Mouse (Mus musculus) frontal cortex, postnatal 25 days (tissue): ENCODE measurements around the gene Sncg.
"Not testable (repeated sequence)": the region's sequence is repeated elsewhere in the genome, so short reads cannot be mapped to it uniquely, and the experiment has no call there.

ENCODE experiments used
- DNase-seq, 2 experiments: peaks; one replicate each; pipeline ENCODE4 v3.0.0; 2022; ENCODE audit warnings: low spot score in 2 of 2

The Sncg gene

DNA sequence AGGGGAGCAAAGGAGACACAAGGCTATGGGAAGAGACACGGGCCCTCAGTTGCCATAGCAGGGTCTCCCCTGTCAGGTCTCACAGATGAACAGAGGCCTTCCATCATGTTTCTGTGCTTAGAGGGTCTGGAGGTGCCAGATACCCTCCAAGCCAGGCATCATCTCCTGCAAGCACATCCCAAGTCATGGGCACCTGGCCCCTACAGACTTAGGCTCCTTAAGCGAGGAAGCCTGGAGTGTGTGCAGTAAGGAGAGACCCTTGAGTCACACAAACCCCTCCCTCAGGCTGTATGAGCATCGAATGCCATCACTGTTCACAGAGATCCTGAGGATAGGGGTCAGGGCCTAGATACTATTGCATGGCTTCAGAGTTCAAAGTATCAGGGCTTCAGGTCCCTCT is 3.7 kb downstream of the Sncg start:
- no peak for DNase-seq

DNA sequence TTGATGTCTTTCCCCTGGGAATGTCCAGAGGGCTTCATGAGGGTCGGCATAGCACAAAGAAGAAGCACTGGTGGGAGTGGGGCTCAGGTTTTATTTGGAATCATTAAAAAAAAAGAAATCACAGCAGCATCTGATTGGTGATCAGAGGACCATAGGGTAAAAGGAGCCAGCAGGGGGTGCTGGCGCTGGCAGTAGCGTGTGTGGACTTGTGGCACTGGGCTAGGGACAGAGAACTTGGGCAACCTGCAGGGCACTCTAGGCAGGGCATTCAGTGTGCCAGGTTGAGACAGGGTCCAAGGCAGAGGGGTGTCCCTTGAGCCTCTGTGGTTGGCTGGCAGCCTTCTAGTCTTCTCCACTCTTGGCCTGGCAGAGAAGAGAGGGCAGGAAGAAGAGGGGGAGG is 4.4 kb downstream of the Sncg start:
- no peak for DNase-seq

DNA sequence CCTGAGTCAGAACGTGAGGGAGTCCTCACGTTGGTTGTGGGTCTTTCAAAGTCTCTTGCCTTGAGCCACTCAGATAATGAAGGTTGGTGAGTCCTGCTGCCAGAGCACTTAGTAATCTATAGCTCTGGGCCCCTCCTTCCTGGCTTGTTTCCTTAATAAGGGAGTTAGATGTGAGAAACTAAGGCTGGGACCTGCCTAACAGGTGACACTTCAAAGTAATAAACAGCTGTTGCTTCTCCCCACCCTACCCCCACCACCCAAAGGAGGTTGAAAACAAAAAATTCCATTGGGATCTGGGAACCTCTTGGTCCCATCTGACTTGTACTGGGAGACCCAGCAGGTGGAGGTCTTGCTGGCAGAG is 9.5 kb downstream of the Sncg start:
- no peak for DNase-seq

GRCm38 (mm10) chr14:34364254-34365146 is 10.1 kb downstream of the Sncg start:
- not testable (repeated sequence) for DNase-seq

DNA sequence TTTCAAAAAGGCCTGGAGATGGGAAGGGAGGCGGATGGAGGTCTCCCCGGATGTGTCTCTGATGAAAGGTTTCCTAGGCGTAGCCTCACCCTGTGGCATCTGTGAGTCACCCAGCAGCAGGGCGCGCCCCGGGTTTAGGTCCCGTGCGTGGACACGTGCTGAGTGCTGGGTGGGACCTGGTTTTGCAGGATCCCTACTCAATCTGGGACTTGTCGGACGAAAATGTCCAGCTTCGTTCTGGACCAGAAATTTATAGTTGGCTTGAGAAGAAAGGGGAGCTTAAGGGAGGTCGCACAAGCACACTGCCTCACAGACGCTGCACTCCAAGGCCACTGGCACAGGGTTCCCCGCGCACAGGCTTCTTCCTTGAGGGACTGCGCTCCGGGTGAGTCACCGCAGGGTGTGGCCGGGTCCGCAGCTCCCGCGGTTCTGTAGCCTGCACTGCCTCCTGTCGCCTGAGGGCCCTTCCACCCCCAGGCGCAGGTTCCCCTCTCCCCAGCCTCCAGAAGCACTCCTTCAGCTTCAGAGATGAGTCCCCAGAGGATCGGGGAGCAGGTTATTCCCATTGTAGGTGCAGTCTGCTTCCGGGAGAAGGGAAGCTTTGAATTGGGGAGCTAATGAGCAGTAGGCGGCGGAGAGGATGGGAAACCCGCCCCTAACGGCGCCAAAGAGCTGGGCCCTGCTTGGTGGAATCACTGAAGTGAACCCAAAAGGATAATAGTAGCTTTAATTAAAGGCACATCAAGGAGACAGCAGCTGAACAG is 10.9 kb downstream of the Sncg start:
- DNase-seq: peak; percentile 19 to 25

- peak; percentile 46 to 48 for DNase-seq
Observed at GRCm38 (mm10) chr14:34362726-34363445, 11.7 kb downstream of the Sncg start.

DNA sequence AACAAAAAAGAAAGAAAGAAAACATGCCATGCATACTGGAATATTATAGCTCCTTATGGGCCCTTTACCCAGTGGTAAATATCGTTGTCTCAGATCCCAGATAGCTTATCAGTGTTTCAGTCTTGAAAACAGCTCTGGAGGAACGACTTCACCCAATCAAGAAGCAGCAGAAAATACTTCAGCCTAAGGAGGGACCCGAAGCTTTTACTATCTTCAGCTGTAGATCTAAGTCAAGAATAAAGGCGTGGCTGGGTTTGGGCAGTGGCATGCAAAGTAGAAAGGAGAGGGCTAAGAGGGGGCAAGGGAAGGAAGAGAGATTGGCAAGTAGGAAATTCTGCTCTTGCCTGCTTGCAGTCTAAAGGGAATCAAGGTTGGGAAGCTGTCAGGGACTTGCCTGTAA is 12.5 kb downstream of the Sncg start:
- no peak for DNase-seq

DNA sequence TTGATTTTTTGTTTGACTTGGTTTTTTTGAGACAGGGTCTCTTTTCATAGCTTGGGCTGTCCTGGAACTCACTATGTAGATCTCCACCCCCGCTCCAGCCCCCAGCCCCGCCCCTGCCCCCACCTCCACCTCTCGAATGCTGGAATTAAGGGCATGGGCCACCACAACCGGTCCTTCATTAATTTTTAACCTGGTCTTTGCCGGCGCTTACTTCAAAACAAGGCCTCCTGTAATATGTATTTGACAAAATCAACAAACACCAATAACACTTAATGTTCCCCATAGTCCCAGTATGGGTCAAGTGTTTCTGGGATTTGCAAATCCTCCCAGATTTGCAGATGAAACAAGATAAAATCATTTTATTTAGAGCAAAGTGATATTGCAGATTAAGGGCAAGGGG is 14.3 kb downstream of the Sncg start:
- DNase-seq: no peak

- no peak for DNase-seq
Observed at GRCm38 (mm10) chr14:34359676-34360244, 14.8 kb downstream of the Sncg start.

GRCm38 (mm10) chr14:34357671-34358455 is 16.7 kb downstream of the Sncg start:
- DNase-seq: no peak

DNA sequence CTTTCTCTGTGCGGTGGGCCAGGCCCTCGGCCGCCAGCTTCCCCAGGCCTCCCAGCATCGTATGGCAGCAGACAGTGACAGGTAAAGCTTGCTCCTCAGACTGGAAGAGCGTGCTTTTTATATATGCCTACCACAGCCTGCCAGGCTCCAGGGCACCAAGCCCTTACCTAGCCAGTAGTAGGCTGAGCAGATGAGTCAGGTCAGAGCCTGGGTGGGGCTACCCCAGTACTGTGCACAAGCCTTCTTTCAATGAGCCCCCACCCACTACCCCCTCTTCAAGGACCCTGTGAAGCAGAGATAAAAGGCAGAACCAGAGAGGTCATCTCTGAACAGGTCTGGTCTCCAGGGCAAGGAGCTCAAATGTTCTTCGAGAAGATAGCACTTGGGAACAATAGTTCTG is 19.3 kb downstream of the Sncg start, which contains the start of gene Fam25c:
TSS of gene Fam25c (minus strand) at position 133 of the 400 bp plus-strand sequence.
- no peak for DNase-seq

- DNase-seq: no peak
Observed at GRCm38 (mm10) chr14:34354456-34354855, 20.1 kb downstream of the Sncg start.

GRCm38 (mm10) chr14:34353326-34353725 is 21.3 kb downstream of the Sncg start:
- no peak for DNase-seq

GRCm38 (mm10) chr14:34352523-34352922 is 22.1 kb downstream of the Sncg start:
- no peak for DNase-seq

GRCm38 (mm10) chr14:34351660-34352059 is 22.9 kb downstream of the Sncg start:
- DNase-seq: no peak

- DNase-seq: no peak
Observed at GRCm38 (mm10) chr14:34349007-34349406, 25.6 kb downstream of the Sncg start.

DNA sequence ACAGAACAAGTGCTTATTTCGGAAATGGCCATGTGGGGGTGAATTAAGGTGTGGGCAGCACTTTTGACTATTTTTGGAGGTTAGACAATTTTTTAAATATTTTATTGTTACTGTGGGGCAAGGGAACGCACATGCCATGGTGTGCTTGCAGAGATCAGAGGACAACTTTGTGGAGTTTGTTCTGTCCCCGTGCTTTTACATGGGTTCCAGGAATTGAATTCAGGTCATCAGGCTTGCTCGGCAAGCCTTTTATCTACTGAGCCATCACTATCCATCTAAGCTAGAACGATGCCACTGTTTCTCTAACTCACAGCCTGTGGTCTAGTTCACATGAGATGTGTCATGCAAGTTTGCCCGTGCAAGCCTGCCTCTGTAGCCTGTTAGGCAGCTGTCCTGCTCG is 26.3 kb downstream of the Sncg start:
- DNase-seq: no peak

DNA sequence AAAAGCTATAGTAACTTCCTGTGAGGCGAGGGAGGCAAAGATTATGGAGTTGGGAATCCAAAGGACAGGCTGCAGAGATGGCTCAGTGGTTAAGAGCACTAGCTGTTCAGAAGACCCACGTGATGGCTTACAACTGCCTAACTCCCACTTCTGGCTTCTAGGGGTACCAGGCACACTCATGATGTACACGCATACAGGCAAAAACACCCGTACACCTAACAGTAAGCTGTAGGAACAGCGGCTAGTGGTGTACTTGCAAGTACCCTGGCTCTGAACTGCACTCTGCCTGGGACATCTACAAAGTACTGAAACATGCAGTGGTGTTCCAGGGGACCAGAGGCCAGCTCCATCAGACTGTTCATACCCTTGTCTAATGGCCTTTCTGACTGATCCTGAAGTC is 27.5 kb downstream of the Sncg start:
- DNase-seq: no peak

DNA sequence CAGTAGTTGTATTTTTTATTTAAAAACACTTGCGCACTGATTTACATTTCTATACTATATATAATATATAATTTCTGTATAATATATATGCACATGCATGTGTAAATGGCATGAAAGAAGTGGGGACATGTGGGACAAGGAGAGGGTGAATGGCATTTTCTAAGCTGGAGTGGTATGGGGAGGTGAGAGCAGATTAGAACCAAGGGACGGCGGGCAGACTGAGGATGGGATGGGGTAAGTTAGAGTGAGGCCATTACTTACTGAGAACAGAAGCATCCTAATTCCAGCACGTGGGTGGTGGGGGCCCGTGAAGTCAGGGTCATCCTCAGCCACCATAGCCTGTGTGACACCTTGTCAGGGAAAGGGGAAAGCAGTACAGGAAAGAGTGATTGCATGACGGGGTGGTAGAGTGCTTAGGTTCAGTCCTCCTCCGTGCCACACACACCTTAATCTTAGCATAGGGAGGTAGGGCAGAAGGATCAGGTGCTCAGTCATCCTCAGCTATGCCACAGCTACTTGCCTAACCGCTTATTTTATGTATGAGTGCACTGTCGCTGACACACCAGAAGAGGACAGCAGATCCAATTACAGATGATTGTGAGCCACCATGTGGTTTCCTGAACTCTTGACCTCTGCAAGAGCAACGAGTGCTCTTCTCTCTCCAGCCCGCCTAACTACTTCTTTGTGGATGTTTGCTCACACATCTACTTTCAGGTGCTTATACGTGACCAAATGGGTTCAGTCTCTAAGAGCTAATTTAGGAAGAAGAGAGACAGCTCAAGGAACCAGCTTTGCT is 28.6 kb downstream of the Sncg start:
- no peak for DNase-seq

DNA sequence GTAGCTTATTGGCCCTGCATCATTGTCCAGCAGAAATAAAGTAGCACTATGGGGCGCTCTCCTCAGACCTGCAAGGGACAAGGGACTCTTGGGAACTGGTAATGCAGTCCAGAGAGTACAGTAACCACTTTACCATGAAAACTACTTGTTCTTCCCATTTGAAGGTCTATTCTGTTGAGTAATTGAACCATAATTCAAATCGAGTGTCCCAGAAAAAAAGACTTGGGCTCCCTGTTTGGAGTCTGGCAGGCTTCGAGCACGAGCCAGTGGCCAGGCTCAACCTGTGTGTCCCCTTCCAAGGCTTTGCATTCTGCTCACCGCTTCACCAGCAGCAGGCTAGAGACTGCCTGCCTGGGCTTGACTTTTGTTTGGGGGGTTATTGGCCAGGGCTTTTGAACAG is 30.2 kb downstream of the Sncg start:
- no peak for DNase-seq
